Mouse (Mus musculus): ENCODE data around the gene Bbs9.

- TF ChIP-seq POLR2A (IDR thresholded peaks at IDR 0.05; ENCODE audit: low read depth, low read length), result no peak
- no peak for TF ChIP-seq CTCF (conservative IDR thresholded peaks at IDR 0.05; ENCODE audit: insufficient read depth, insufficient read length, low read depth, low read length)
Observed at GRCm38 (mm10) chr9:22761487-22761886, 286.0 kb downstream of the Bbs9 start.
